Mouse (Mus musculus): ENCODE measurements around the gene Cntnap5c.

- TF ChIP-seq CTCF (IDR thresholded peaks at IDR 0.05; ENCODE audit: low read depth) (no peak), EP300 (optimal IDR thresholded peaks at IDR 0.05) (no peak)
Observed at GRCm38 (mm10) chr17:57999080-57999479, 229.7 kb downstream of the Cntnap5c start.
